Mouse (Mus musculus): ENCODE results near the gene Tbk1. TPM values are rescaled to one million over a fixed set of nuclear protein-coding genes. Genes with fewer than 3 reads are reported as not detected.

Gene Tbk1
- polyA plus RNA-seq, 1 experiment from 2014 or later, result 34.4 TPM

- Histone ChIP-seq H3K36me3 (peaks cover 47% of the 10 kb centered on the region), H3K4me3 (no peak overlapping the region), H3K4me1 (0 out of 2 replicates have a peak, but pooled peaks cover 5% of the 10 kb centered on the region), H3K4me2 (replicated peaks) (peak overlapping the region; percentile 37), H3K27me3 (no peaks in the 10 kb centered on the region), H3K9ac (0 out of 2 replicates have a peak overlapping the region, but pooled peaks have one; percentile 1), H3K9me3 (no peaks in the 10 kb centered on the region), H3K27ac (0 out of 2 replicates have a peak overlapping the region, but pooled peaks have one; percentile 4)
- 12% methylated on average over 23 of the region's 23 CpGs for WGBS
- ATAC-seq (ENCODE audit: insufficient number of reproducible peaks, insufficient read depth, low FRiP score, low TSS enrichment), result peak; percentile 72; the same call in 1 of the 2 replicates
These were observed 17.5 kb downstream of the Tbk1 start for GRCm38 (mm10) chr10:121569001-121569589.

GRCm38 (mm10) chr10:121568534-121568933, 18.1 kb downstream of the Tbk1 start:
- Histone ChIP-seq H3K27ac (peak overlapping the region; percentile 42; the same call in 1 of the 2 replicates), H3K4me3 (no peak overlapping the region), H3K9me3 (no peaks in the 10 kb centered on the region), H3K4me2 (replicated peaks) (peak overlapping the region; percentile 37), H3K4me1 (0 out of 2 replicates have a peak, but pooled peaks cover 5% of the 10 kb centered on the region), H3K36me3 (peaks cover 52% of the 10 kb centered on the region), H3K27me3 (no peaks in the 10 kb centered on the region), H3K9ac (no peak overlapping the region)
- 68% methylated on average over 7 of the region's 7 CpGs for WGBS
- no peak for ATAC-seq (ENCODE audit: insufficient number of reproducible peaks, insufficient read depth, low FRiP score, low TSS enrichment)

GRCm38 (mm10) chr10:121568026-121568425, 18.6 kb downstream of the Tbk1 start:
- Histone ChIP-seq H3K9me3 (no peaks in the 10 kb centered on the region), H3K4me2 (replicated peaks) (no peak overlapping the region), H3K27me3 (no peaks in the 10 kb centered on the region), H3K27ac (no peak overlapping the region), H3K9ac (no peak overlapping the region), H3K4me1 (0 out of 2 replicates have a peak, but pooled peaks cover 5% of the 10 kb centered on the region), H3K4me3 (no peak overlapping the region), H3K36me3 (peaks cover 52% of the 10 kb centered on the region)
- 93% methylated on average over 10 of the region's 10 CpGs for WGBS
- no peak for ATAC-seq (ENCODE audit: insufficient number of reproducible peaks, insufficient read depth, low FRiP score, low TSS enrichment)

- Histone ChIP-seq H3K9me3 (no peaks in the 10 kb centered on the region), H3K4me3 (no peak overlapping the region), H3K36me3 (peaks cover 46% of the 10 kb centered on the region), H3K27ac (no peak overlapping the region), H3K27me3 (no peaks in the 10 kb centered on the region), H3K9ac (no peak overlapping the region), H3K4me1 (0 out of 2 replicates have a peak, but pooled peaks cover 5% of the 10 kb centered on the region), H3K4me2 (replicated peaks) (no peak overlapping the region)
- no peak for ATAC-seq (ENCODE audit: insufficient number of reproducible peaks, insufficient read depth, low FRiP score, low TSS enrichment)
- 83% methylated on average over 8 of the region's 8 CpGs for WGBS
These were observed 22.1 kb downstream of the Tbk1 start for GRCm38 (mm10) chr10:121564447-121564846.

- H3K27ac ChIP-seq, result no peak overlapping the region
- 78% methylated on average over 2 of the region's 2 CpGs for WGBS
- peaks cover 63% of the 10 kb centered on the region for H3K36me3 ChIP-seq
- no peak overlapping the region for H3K9ac ChIP-seq
- H3K9me3 ChIP-seq, result no peaks in the 10 kb centered on the region
- ATAC-seq (ENCODE audit: insufficient number of reproducible peaks, insufficient read depth, low FRiP score, low TSS enrichment), result no peak
- no peak overlapping the region for H3K4me3 ChIP-seq
- H3K4me1 ChIP-seq, result no peaks in the 10 kb centered on the region
- H3K27me3 ChIP-seq, result no peaks in the 10 kb centered on the region
- H3K4me2 ChIP-seq (replicated peaks), result no peak overlapping the region
These were observed 28.4 kb downstream of the Tbk1 start for GRCm38 (mm10) chr10:121558231-121558630.

GRCm38 (mm10) chr10:121556263-121556662, 30.3 kb downstream of the Tbk1 start:
- peaks cover 73% of the 10 kb centered on the region for H3K36me3 ChIP-seq

GRCm38 (mm10) chr10:121550334-121550733, 36.3 kb downstream of the Tbk1 start:
- H3K4me2 ChIP-seq (replicated peaks), result no peak overlapping the region
- WGBS, result 68% methylated on average over 9 of the region's 9 CpGs
- no peaks in the 10 kb centered on the region for H3K27me3 ChIP-seq
- peaks cover 72% of the 10 kb centered on the region for H3K36me3 ChIP-seq
- H3K9me3 ChIP-seq, result no peaks in the 10 kb centered on the region
- H3K9ac ChIP-seq, result no peak overlapping the region
- H3K4me3 ChIP-seq, result no peak overlapping the region
- ATAC-seq (ENCODE audit: insufficient number of reproducible peaks, insufficient read depth, low FRiP score, low TSS enrichment), result no peak
- no peaks in the 10 kb centered on the region for H3K4me1 ChIP-seq
- no peak overlapping the region for H3K27ac ChIP-seq

More at GRCm38 (mm10) chr10:121556263-121556662, 30.3 kb downstream of the Tbk1 start:
- no peak overlapping the region for H3K4me2 ChIP-seq (replicated peaks)
- no peaks in the 10 kb centered on the region for H3K27me3 ChIP-seq
- no peaks in the 10 kb centered on the region for H3K9me3 ChIP-seq
- WGBS, result 73% methylated on average over 6 of the region's 6 CpGs
- H3K4me3 ChIP-seq, result no peak overlapping the region
- H3K27ac ChIP-seq, result no peak overlapping the region
- no peak overlapping the region for H3K9ac ChIP-seq
- ATAC-seq (ENCODE audit: insufficient number of reproducible peaks, insufficient read depth, low FRiP score, low TSS enrichment), result no peak
- no peaks in the 10 kb centered on the region for H3K4me1 ChIP-seq

- H3K9ac ChIP-seq, result no peak overlapping the region
- H3K4me2 ChIP-seq (replicated peaks), result no peak overlapping the region
- H3K4me1 ChIP-seq, result no peaks in the 10 kb centered on the region
- WGBS, result 87% methylated on average over 5 of the region's 5 CpGs
- peaks cover 71% of the 10 kb centered on the region for H3K36me3 ChIP-seq
- H3K27me3 ChIP-seq, result no peaks in the 10 kb centered on the region
- no peak overlapping the region for H3K4me3 ChIP-seq
- H3K9me3 ChIP-seq, result no peaks in the 10 kb centered on the region
- ATAC-seq (ENCODE audit: insufficient number of reproducible peaks, insufficient read depth, low FRiP score, low TSS enrichment), result no peak
- H3K27ac ChIP-seq, result no peak overlapping the region
These were observed 36.9 kb downstream of the Tbk1 start for GRCm38 (mm10) chr10:121549670-121550069.

GRCm38 (mm10) chr10:121547162-121547561, 39.4 kb downstream of the Tbk1 start:
- no peak for ATAC-seq (ENCODE audit: insufficient number of reproducible peaks, insufficient read depth, low FRiP score, low TSS enrichment)
- Histone ChIP-seq H3K36me3 (peaks cover 49% of the 10 kb centered on the region), H3K27ac (no peak overlapping the region), H3K27me3 (no peaks in the 10 kb centered on the region), H3K9me3 (peaks cover 3% of the 10 kb centered on the region; the same call in 1 of the 2 replicates), H3K9ac (no peak overlapping the region), H3K4me3 (no peak overlapping the region), H3K4me1 (no peaks in the 10 kb centered on the region), H3K4me2 (replicated peaks) (no peak overlapping the region)
- WGBS, result 63% methylated on average over 6 of the region's 6 CpGs

- 95% methylated on average over 6 of the region's 6 CpGs for WGBS
- Histone ChIP-seq H3K4me3 (no peak overlapping the region), H3K27me3 (no peaks in the 10 kb centered on the region), H3K4me1 (no peaks in the 10 kb centered on the region), H3K9ac (no peak overlapping the region), H3K9me3 (peaks cover 3% of the 10 kb centered on the region; the same call in 1 of the 2 replicates), H3K27ac (no peak overlapping the region), H3K36me3 (peaks cover 16% of the 10 kb centered on the region), H3K4me2 (replicated peaks) (no peak overlapping the region)
- no peak for ATAC-seq (ENCODE audit: insufficient number of reproducible peaks, insufficient read depth, low FRiP score, low TSS enrichment)
These were observed 43.0 kb downstream of the Tbk1 start for GRCm38 (mm10) chr10:121543577-121543976.

- H3K4me2 ChIP-seq (replicated peaks), result no peak overlapping the region
- no peak overlapping the region for H3K27ac ChIP-seq
- 94% methylated on average over 3 of the region's 3 CpGs for WGBS
- H3K4me1 ChIP-seq, result no peaks in the 10 kb centered on the region
- H3K4me3 ChIP-seq, result no peak overlapping the region
- no peak overlapping the region for H3K9ac ChIP-seq
- H3K9me3 ChIP-seq, result peaks cover 3% of the 10 kb centered on the region; the same call in 1 of the 2 replicates
- no peak for ATAC-seq (ENCODE audit: insufficient number of reproducible peaks, insufficient read depth, low FRiP score, low TSS enrichment)
- peaks cover 14% of the 10 kb centered on the region for H3K36me3 ChIP-seq
- no peaks in the 10 kb centered on the region for H3K27me3 ChIP-seq
These were observed 44.4 kb downstream of the Tbk1 start for GRCm38 (mm10) chr10:121542156-121542555.

GRCm38 (mm10) chr10:121534995-121535394, 51.6 kb downstream of the Tbk1 start:
- no peak overlapping the region for H3K9ac ChIP-seq
- no peaks in the 10 kb centered on the region for H3K36me3 ChIP-seq
- H3K27me3 ChIP-seq, result no peaks in the 10 kb centered on the region
- no peak overlapping the region for H3K27ac ChIP-seq
- no peak overlapping the region for H3K4me3 ChIP-seq
- H3K4me1 ChIP-seq, result peaks cover 26% of the 10 kb centered on the region
- H3K9me3 ChIP-seq, result no peaks in the 10 kb centered on the region
- 82% methylated on average over 4 of the region's 4 CpGs for WGBS
- H3K4me2 ChIP-seq (replicated peaks), result no peak overlapping the region
- no peak for ATAC-seq (ENCODE audit: insufficient number of reproducible peaks, insufficient read depth, low FRiP score, low TSS enrichment)
